Mouse (Mus musculus): Measurements from ENCODE around the gene Rb1. TPM values are rescaled to one million over a fixed set of nuclear protein-coding genes. Genes with fewer than 3 reads are reported as not detected.

Gene Rb1
- total RNA-seq, 4 experiments from 2014 or later, result 24.2 to 33.1 (median 29.2) TPM

DNA sequence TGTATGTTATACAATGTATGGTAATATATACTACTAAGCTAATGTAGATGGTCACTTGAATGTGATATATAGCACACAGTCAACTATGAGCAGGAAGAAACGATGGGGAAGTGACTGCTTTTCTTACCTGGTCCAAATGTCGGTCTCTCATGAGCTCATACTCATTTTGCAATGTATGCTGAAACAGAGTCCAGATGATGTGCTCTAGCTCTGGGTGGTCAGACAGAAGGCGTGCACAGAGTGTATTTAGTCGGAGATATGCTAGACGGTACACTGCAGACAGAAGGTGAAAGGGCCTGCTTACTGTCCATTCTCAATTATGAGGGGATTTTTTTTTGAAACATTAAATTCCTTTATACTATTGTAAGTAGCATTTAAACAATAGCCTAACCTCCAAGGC is 114.1 kb downstream of the Rb1 start:
- DNase-seq (ENCODE audit: low spot score in 2 of 2), result no peak

DNA sequence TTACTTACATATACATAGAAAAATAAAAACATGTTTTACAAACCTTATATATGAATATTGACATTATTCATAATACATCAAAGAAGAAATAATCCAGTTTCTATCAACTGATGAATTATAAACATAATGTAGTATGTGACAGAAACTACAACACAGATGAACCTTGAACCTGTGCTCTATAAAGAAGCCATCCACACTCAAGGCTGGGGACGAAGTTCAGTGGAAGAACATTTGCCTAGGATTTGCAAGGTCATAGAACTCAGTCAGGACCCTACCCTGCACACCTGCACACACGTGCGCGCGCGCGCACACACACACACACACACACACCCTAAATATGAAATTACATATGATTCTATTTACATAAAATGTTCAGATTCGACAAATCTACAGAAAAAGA is 115.4 kb downstream of the Rb1 start:
- DNase-seq (ENCODE audit: low spot score in 2 of 2), result no peak

DNA sequence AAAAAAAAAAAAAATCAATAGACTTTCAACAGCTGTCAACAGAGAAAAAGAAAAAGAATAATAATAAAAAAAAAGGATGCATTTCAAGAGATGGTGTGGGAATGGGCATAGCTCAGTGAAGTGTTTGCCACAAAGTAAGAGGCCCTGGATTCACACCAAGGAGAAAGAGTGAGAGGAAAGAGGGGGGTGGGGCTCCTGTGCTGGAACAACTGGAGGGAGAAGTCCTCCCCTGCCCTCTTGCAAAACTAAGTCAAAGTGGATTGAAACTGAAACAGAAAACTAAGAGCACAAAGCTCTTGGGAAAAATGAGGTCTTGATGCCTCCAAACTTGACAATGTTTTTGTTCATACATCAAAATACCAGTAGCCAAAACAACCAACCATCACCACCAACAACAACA is 116.4 kb downstream of the Rb1 start:
- no peak for DNase-seq (ENCODE audit: low spot score in 2 of 2)

DNA sequence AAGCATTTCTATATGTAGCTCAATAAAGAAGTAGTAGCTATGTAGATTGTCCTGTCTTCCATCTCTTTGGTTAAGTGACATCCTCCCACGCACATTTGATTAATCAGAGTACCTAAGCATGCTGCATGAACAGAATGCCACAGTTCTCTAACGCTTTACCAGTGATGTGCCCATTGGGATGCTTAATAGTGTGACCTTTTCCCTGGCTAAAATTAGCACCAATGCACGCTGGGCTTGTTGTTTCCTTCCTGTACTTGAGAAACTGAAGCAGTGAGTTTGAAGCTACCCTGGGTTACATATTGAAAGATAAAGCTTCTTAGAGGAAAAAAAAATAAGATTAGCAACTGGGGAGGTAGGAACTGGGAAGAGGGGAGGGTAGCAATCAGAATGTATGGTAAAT is 121.6 kb downstream of the Rb1 start:
- no peak for DNase-seq (ENCODE audit: low spot score in 2 of 2)

DNA sequence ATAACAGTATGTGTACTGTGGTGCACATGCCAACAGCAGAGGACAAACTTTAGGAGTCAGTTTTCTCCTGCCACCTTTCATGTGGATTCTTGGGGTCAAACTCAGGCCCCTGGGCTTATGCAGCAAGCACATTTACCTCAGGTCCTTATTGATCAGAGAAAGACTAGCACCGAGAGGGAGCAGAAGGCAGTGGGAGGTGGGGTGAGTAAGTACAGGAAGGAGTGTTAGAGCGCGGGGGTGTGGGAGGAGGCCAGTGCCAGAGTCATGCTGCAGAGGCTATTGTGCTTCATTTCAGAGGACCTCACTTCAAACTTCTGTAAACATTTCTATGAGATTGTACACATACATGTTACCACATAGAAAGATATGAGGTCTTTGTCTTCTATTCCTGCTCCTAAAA is 124.2 kb downstream of the Rb1 start:
- no peak for DNase-seq (ENCODE audit: low spot score in 2 of 2)

DNA sequence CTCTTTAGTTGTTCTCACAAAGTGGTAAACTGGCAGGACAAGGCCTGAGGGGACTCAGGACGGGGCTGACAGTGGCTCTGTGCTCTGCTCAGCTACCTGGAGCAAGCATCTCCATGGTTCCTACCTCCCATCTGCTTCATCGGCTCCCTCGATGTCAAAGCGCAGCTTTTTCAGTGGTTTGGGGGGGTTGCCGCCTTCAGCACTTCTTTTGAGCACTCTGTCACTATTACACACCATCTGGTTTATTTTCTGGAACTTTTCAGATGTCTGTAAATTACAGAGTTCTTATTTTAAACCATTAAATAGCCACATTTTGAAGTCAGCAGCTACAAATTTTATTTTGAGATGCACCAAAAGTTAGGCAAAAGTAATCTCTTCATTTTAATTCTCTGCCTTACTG is 126.6 kb downstream of the Rb1 start:
- DNase-seq (ENCODE audit: low spot score in 2 of 2), result peak in 1 of 2 experiments; percentile 30

DNA sequence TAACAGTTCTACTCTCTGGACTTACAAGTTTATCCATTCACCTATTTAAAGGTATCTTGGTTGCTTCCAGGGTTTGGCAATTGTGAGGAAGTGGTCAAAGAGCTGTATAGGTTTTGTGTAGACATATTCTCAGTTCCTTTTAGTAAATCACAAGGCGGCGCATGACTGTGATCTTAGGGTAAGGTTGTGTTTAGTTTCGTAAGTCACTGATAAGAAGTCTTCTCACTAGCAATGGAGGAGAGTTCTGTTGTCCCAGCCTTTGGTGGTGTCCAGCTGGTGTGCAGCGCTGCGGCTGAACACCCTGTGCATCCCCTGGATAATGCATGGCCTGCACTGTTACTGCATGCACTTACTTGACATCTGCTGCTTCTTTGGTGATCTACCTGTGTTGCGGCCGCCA is 138.7 kb downstream of the Rb1 start:
- no peak for DNase-seq (ENCODE audit: low spot score in 2 of 2)

DNA sequence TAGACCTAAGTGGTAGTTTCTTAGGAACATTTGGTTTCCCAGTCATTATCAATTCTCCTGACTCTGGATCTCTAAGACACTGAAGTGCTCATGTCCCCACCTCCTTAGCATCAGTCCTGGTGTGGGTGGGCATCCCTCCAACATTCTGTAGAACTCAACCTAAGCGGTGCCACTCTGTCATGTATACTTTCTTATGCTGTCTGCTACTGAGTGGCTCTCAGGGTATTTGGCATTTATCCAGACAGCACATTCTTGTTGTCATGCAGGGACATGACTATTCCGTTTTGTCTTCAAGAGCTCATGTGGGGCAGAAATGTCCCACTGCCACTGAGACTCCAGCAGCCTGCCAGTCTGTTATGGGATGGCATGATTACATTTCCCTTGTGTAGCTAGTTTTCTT is 144.5 kb downstream of the Rb1 start:
- DNase-seq (ENCODE audit: low spot score in 2 of 2), result no peak

DNA sequence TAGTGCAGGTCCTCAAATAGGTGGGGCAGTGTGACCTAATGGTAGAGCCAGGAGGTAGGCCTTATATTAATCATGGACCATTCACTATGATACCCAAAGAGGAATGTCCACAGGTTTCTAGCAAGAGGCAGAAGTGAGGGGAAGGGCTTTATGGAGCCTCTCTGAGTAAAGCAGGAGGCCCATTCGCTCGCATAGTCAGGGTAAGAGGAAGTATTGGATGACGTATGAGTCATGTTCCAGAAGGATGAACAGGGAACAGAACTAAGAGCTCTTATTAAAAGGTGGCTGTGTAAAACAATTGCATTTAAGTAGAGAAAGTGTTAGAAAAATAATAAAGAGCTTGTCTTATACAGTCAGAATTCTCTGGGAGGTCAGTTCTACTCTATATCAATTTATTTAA is 145.0 kb downstream of the Rb1 start:
- DNase-seq (ENCODE audit: low spot score in 2 of 2), result no peak

DNA sequence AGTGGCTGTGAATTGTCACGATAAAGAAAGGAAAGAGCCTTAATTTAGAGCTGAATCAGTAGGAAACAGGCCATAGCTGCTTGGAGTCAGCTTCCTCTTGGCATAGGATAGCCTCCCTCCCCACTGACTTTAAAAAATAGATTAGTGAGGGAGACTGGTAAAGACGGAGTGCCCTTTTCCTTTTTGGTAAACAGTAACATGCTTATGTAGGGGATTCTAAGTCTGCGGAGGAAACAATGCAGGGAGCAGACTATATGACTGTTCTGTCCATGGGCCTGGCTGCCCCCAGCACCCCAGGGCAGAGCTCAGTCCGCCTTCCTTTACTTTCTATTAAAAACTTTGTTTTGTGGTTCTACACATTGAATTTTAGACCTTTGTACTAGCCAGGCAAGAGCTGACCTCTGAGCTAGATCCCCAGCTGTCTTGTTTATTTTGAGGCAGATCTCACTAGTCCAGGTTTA is 146.4 kb downstream of the Rb1 start:
- no peak for DNase-seq (ENCODE audit: low spot score in 2 of 2)

DNA sequence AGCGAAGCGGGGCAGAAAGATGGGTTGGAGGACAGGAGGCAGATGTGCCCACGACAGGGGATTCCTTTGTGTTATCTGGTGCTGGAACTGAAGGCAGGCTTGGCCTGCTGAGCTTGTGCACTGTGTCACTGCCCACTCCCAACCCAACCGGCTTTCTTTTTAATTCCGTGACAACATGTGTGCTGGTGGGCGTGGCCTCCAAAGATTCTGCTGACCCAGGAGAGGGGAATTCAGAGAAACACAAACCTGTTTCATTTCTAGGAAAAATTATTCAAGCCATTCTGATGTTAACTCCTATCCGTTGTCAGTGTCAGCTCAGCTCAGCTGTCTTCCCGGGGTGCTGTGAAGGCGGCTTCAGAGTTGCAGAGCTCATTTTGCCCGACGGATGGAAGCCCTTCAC is 147.7 kb downstream of the Rb1 start:
- no peak for DNase-seq (ENCODE audit: low spot score in 2 of 2)

DNA sequence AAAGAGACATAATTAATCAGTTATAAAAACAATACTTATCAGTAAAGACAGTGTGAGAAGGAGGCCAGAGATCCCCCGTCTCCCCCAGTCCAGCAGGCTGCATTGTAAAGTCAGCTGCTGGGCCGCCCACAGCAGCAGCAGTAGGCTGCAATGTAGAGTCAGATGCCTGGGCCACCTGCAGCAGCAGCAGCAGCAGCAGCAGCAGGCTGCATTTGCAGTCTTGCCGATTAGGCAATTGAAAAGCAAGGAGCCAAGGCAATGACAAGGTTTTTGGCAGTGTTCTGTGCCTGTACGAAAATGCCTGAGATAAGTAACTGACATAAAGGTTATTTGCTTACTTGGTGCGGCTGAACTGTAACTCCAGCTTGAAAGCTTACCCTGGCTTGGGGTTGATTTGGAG is 149.4 kb downstream of the Rb1 start:
- DNase-seq (ENCODE audit: low spot score in 2 of 2), result no peak

DNA sequence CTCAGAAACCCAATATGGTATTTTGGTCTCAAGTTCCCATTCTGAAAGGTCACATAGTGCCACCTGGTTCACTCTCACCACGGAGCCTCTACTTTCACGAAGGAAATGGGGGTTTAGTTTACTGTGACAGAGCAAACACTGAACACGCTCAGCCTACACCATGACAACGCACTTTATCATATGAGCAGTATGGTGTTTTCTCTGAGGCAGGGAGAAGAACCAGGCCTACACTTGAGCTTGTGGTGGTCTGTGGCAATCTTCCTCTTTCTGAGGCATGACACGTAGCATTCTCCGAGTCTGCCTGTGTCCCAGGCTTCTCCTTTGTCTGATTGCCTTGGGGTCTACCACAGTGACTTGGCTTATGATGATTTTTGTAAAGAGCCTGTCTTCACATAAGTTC is 149.8 kb downstream of the Rb1 start:
- DNase-seq (ENCODE audit: low spot score in 2 of 2), result no peak

DNA sequence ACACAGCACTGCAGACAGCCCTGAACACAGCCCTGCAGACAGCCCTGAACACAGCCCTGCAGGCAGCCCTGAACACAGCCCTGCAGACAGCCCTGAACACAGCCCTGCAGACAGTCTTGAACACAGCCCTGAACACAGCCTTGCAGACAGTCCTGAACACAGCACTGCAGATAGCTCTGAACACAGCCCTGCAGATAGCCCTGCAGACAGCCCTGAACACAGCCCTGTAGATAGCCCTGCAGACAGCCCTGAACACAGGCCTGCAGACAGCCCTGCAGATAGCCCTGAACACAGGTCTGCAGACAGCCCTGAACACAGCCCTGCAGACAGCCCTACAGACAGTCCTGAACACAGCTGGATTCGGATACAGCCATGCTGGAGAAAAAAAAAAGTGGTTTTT is 150.6 kb downstream of the Rb1 start:
- DNase-seq (ENCODE audit: low spot score in 2 of 2), result no peak

DNA sequence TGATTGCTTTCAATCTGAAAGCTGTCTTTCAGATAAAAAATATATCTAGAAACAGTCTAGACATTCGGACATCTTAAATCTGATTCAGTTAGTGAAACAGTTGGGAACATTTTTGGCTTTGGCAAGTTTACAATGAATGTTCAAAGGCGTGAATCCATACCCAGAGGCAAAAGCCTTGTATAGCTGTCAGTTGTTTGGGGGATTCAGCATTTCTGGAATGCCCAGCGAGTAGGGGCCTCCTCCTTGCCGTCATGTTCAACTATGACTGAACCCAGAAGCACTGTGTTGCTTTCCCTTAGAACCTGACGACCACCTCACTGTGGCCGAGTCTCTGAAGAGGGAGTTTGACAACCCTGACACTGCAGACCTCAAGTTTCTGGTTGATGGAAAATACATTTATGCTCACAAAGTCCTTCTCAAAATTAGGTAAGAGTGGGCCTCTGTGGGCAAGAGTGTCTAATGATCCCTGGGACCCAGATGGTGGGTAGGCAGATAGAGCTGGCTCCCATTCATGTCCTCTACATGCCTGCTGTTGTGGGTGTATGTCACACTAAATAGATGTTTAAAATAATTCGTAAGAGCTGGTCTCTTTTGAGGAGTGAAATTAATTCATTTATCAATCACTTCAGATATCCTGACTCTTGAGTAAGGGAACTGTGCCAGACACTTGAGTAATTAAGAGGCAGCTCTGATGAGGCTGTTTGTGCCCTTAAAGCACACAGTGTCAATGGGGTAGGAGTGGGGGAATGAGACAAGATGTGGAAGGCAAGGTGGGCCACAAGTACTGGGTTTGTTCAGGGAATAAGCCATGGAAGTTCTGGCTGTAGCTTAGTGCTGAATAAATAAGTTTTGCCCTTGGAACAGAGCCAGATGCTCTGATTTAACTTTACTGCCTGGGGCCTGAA is 151.3 kb downstream of the Rb1 start:
- peak in 1 of 2 experiments; percentile 46 for DNase-seq (ENCODE audit: low spot score in 2 of 2)

DNA sequence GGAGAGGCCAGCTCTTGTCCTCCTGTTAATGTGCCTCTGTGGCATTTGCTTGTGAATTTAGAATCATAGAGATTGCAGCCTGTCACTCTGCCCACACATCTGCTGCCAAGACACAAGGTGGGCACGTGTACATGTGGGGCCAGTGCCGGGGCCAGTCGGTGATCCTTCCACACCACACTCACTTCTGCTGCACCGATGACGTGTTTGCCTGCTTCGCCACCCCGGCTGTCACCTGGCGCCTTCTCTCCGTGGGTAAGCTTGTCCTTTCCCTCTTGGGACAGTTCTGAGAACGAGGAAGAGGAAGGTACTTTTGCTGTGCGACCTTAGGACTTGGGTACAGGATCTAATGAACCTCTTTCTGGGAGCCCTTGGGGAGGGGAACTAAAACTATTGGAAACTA is 152.0 kb downstream of the Rb1 start:
- no peak for DNase-seq (ENCODE audit: low spot score in 2 of 2)

DNA sequence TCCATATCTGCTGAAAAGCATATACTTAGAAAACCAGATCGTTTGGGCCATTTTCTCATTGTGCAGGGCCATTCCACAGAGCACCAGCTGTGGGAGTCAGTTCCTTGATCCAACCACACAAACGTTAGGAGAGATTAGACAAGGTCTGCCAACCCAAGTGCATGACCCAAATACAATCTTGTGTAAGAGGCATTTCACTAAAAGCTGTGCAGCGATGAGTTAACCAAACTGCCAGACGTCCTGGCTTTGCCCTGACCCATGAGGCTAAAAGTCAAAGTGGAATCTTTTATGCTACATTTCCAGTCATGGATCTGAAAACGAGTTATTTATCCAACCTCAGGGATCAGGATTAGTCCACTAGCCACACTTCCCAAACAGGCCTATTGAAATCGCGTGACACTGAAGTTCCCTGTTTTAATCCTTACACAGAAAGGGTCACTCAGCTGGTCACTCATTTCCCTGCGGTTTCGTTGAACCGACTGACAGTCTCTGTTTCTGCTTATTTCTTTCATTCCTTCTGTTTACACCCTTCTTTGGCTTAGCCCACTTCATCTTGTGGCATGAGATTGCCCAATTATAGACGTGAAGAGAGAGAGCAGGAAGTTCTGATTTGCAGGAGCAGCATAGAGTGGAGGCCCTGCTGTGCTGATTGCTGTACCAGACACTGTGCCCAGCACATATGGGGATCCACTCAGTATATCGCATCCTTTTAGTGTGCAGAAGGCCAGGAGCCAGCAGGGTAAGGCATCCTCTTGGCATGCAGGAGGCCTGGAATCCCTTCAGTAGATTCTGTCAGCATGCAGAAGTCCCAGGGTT is 153.2 kb downstream of the Rb1 start:
- no peak for DNase-seq (ENCODE audit: low spot score in 2 of 2)

DNA sequence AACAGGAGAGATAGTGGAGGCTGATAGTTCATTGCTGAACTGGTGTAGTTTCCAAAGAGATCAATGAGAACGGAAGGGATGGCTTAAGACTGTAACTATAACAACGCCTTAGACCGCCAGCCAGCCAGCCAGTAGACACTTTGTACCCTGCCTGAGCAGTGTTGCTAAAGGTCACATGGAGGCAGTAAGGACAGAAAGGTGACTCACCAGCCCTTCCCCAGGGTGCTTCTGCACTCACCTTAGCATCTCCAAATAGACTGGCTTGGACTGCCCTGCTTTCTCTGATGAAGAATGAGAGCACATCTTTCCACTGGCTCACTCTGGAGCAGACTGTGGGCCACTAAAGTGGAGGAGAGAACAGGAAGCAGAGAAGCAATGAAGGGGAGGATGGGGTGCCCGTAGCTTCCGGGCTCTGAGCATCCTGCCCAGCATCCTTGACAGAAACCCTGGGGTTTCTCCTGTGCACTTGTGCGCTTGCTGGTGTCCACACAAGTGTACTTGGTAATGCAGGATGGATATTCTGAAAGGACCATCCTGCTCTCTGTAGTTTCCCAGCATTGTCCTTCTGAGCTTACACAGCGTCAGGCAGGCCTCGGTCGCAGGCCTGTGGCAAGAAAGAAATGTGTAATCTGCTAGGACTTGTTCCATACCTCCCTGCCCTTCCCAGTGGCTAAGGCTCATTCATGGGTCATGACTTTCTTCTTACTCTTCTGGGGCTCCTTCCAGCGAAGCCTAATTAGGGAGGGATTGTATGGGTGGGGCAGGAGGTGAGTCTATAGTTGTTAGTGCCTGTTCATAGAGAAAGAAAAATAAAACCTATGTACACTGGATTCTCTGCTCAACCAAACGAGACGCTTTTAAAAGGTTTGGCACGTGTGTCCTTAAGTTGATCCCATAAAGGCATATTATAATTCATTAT is 155.4 kb downstream of the Rb1 start:
- DNase-seq (ENCODE audit: low spot score in 2 of 2), result no peak

DNA sequence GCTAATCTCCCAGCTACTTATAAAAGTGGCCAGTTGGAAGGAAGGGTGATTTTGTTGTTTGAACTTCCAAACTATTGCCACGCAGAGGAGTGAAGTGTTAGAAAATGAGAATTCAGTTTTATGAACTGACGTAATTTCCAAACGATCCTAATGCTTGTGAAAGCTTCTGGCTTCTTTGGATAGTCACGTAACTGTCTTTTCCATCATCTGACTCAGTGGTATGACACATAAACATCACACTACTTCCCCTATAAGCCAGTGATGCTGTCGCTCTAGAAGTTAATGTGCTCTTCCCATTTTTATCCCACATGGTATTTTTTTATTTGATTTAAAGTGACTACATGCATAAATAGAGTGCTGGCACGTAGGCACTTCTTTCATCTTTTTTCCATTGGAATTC is 157.0 kb downstream of the Rb1 start:
- no peak for DNase-seq (ENCODE audit: low spot score in 2 of 2)

DNA sequence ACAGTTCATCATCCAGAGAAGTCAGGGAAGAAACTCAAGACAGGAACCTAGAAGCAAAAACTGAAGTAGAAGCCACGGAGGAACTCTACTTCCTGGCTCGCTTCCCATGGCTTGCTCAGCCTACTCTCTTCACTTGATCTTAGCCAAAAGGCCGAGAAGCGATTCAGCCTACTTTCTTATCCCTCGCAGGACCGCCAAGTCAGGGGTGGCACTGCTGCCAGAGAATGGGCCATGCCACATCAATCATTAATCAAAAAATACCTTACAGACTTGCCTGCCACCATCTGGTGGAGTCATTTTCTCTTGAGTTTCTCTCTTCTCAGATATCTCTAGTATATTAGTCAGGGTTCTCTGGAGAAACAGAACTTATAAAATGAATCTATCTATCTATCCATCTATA is 160.5 kb downstream of the Rb1 start:
- DNase-seq (ENCODE audit: low spot score in 2 of 2), result no peak

DNA sequence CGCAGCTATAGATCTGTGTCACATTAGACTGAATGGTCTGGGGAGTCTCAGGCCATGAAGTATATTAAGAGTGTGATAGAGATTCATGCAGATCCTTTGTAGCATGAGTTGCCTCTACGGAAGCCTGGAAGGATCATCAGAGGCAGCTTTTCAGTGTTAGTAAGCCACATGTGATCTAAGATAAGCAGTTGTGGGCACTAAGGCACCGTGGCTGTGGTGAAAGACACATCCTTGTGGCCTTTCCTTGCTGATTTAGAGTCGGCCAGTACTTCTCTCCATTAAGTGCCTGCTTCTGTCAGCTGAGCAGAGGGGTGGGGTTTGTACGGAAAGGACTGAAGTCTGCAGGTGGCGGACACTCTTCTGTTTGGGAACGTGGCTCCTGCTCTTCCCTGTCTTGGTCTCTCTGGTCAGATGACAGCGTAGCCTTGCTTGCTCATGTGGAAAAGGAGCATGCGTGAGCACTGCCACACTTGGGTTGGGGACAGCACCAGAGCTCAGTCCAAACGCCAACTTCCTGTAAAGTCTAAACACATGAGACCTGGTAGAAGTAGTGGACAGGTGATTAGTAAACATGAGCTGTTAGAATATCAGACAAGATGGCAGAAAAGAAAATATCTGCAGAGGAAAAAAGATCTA is 162.1 kb downstream of the Rb1 start:
- DNase-seq (ENCODE audit: low spot score in 2 of 2), result no peak

Measured in left cerebral cortex, adult 8-10 months (tissue).